Mouse (Mus musculus) neural tube, embryonic 15.5 days (tissue): Measurements from ENCODE around the gene Epdr1. TPM values are rescaled to one million over a fixed set of nuclear protein-coding genes. Genes with fewer than 3 reads are reported as not detected.

Experiments used
- ATAC-seq: fragments of 200-750 bp; cut with Nextera tagmentation; 2 replicates; pipeline ENCODE4 v1.8.0; 2017; ENCODE audit warnings: mild to moderate bottlenecking, moderate TSS enrichment, moderate library complexity; ENCODE audit not compliant: low FRiP score
- H3K27ac ChIP-seq: fragments of 300-500 bp; sonication (generic); replicated peaks from 2 replicates; pipeline ENCODE4 v1.5.1; 2015; ENCODE audit warnings: mild to moderate bottlenecking, inconsistent platforms
- H3K27me3 ChIP-seq: fragments of 300-500 bp; sonication (generic); replicated peaks from 2 replicates; pipeline ENCODE4 v1.6.1; 2015; ENCODE audit warnings: inconsistent platforms
- H3K36me3 ChIP-seq: fragments of 300-500 bp; sonication (generic); 2 replicates; pipeline ENCODE4 v1.6.1; 2015; ENCODE audit warnings: inconsistent platforms
- H3K4me1 ChIP-seq: fragments of 300-500 bp; sonication (generic); 2 replicates; pipeline ENCODE4 v1.6.1; 2015; ENCODE audit warnings: inconsistent platforms
- H3K4me2 ChIP-seq: fragments of 300-500 bp; sonication (generic); 2 replicates; pipeline ENCODE4 v1.6.1; 2015; ENCODE audit warnings: inconsistent platforms, mild to moderate bottlenecking, moderate library complexity
- H3K4me3 ChIP-seq: fragments of 300-500 bp; sonication (generic); replicated peaks from 2 replicates; pipeline ENCODE4 v1.5.1; 2015; ENCODE audit warnings: mild to moderate bottlenecking, inconsistent platforms
- H3K9ac ChIP-seq: fragments of 300-500 bp; sonication (generic); replicated peaks from 2 replicates; pipeline ENCODE4 v1.6.1; 2015; ENCODE audit warnings: mild to moderate bottlenecking, inconsistent platforms
- H3K9me3 ChIP-seq: fragments of 300-500 bp; sonication (generic); replicated peaks from 2 replicates; pipeline ENCODE4 v1.6.1; 2016; ENCODE audit warnings: inconsistent platforms
- WGBS: fragments of 180-500 bp; shearing (Covaris S2); methylation state at CpG from one replicate; pipeline ENCODE4 v1.1.7; 2015; ENCODE audit warnings: mixed read lengths; 5-methylcytosine and 5-hydroxymethylcytosine counted together
- polyA plus RNA-seq: library from polyadenylated mRNA; unstranded; fragments of >200 nt; fragmentation: Nextera tagmentation; extraction: Ambion mirVana; gene quantifications from 2 replicates; pipeline ENCODE4 v1.2.1, GENCODE M21; 2015

Gene Epdr1
- 23.3 and 27.0 TPM in 2 replicates for polyA plus RNA-seq

- Histone ChIP-seq H3K4me2 (peak within 1 kb of the TSS; percentile 85), H3K36me3 (no peaks in the 10 kb centered on the region), H3K27me3 (0 out of 2 replicates have a peak, but pooled peaks cover 5% of the 10 kb centered on the region), H3K9me3 (no peaks in the 10 kb centered on the region), H3K4me3 (peak within 1 kb of the TSS; percentile 65), H3K9ac (peak within 1 kb of the TSS; percentile 86), H3K27ac (peak within 1 kb of the TSS; percentile 93), H3K4me1 (peaks cover 25% of the 10 kb centered on the region)
- peak; percentile 89 for ATAC-seq
- WGBS: under 1% methylated on average over 46 of the region's 46 CpGs
These were observed at the start of gene Epdr1 for GRCm38 (mm10) chr13:19619216-19619927. TSS of gene Epdr1 (minus strand) at chr13:19619927.

DNA sequence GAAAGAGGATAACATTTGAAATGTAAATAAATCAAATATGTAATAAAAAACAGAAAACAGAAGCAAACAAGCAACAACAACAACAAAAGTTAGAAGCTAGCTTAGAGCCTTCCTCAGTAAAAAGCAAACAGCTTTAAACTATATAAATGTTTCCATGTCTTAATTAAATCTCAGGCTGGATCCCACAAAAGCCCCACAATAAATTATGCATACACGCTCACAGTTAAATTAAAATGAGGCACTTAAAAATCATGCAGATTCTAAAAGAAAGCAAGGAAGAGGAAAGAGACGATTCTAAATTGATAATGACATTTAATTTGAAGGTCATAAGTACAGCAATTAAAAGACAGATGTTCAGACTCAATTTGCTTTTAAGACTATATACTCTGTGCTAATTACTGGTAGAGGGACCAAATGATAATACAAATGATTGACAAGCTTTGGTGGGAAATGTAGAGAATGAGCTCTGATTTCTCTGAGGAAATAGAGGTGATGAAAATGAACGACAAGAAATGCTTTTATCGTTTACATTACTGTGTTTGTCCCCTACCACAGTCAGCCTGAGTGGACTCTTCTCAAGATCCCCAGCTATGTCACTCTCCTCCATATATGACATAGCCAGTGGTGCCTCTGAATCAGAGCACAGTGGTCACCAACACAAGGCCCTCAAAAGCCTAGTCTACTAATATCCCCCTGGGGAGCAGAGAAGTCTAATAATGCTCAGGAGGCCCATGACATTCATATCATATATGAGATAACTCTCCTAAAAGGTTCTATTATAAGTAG lies 48.8 kb upstream of the Epdr1 start:
- no peak for ATAC-seq
- no peaks in the 10 kb centered on the region for H3K4me1 ChIP-seq
- H3K27me3 ChIP-seq: no peaks in the 10 kb centered on the region
- H3K9ac ChIP-seq: no peak overlapping the region
- H3K4me2 ChIP-seq: no peak overlapping the region
- no peak overlapping the region for H3K27ac ChIP-seq
- no peaks in the 10 kb centered on the region for H3K36me3 ChIP-seq
- WGBS: 61% methylated on average over 4 of the region's 4 CpGs
- no peaks in the 10 kb centered on the region for H3K9me3 ChIP-seq
- H3K4me3 ChIP-seq: no peak overlapping the region

DNA sequence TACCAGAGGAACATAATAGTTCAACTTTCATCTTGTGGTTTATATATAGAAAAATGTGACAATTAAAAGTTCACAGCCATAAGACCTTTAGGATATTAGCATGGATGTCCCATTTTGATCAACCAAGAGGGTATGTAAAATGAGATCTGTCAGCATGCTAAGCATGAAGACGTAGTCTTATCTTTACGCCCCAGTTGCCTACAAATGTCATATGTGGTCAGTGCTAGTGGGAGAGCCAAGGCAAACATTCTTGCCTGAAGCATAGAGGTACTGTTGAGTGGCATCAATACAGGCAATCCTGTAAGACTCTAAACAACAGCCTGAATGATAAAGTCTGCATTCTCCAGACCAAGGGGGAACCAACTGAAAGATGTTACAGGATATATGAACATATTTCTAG lies 32.7 kb upstream of the Epdr1 start:
- Histone ChIP-seq H3K4me2 (no peak overlapping the region), H3K4me1 (no peaks in the 10 kb centered on the region), H3K27ac (no peak overlapping the region), H3K4me3 (no peak overlapping the region), H3K36me3 (no peaks in the 10 kb centered on the region), H3K9me3 (no peaks in the 10 kb centered on the region), H3K9ac (no peak overlapping the region), H3K27me3 (no peaks in the 10 kb centered on the region)
- ATAC-seq: no peak
- 95% methylated on average over 2 of the region's 2 CpGs for WGBS

- Histone ChIP-seq H3K36me3 (no peaks in the 10 kb centered on the region), H3K27me3 (no peaks in the 10 kb centered on the region), H3K4me2 (no peak overlapping the region), H3K4me3 (no peak overlapping the region), H3K9ac (no peak overlapping the region), H3K4me1 (no peaks in the 10 kb centered on the region), H3K9me3 (no peaks in the 10 kb centered on the region), H3K27ac (no peak overlapping the region)
- WGBS: 96% methylated on average over 2 of the region's 2 CpGs
- ATAC-seq: no peak
These were observed 30.1 kb upstream of the Epdr1 start for GRCm38 (mm10) chr13:19649824-19650223.

- Histone ChIP-seq H3K4me3 (no peak overlapping the region), H3K36me3 (no peaks in the 10 kb centered on the region), H3K27ac (no peak overlapping the region), H3K27me3 (no peaks in the 10 kb centered on the region), H3K9ac (no peak overlapping the region), H3K4me1 (no peaks in the 10 kb centered on the region), H3K9me3 (no peaks in the 10 kb centered on the region), H3K4me2 (no peak overlapping the region)
- WGBS: 85% methylated on average over 2 of the region's 2 CpGs
- no peak for ATAC-seq
These were observed 24.5 kb upstream of the Epdr1 start for GRCm38 (mm10) chr13:19644225-19644624.

GRCm38 (mm10) chr13:19643519-19643918 lies 23.8 kb upstream of the Epdr1 start:
- Histone ChIP-seq H3K4me1 (no peaks in the 10 kb centered on the region), H3K9ac (no peak overlapping the region), H3K4me2 (no peak overlapping the region), H3K4me3 (no peak overlapping the region), H3K27ac (no peak overlapping the region), H3K9me3 (no peaks in the 10 kb centered on the region), H3K36me3 (no peaks in the 10 kb centered on the region), H3K27me3 (no peaks in the 10 kb centered on the region)
- no peak for ATAC-seq
- 47% methylated on average over 1 of the region's 1 CpGs for WGBS

GRCm38 (mm10) chr13:19640203-19640851 lies 20.6 kb upstream of the Epdr1 start:
- 85% methylated on average over 2 of the region's 2 CpGs for WGBS
- no peak for ATAC-seq
- no peaks in the 10 kb centered on the region for H3K36me3 ChIP-seq

DNA sequence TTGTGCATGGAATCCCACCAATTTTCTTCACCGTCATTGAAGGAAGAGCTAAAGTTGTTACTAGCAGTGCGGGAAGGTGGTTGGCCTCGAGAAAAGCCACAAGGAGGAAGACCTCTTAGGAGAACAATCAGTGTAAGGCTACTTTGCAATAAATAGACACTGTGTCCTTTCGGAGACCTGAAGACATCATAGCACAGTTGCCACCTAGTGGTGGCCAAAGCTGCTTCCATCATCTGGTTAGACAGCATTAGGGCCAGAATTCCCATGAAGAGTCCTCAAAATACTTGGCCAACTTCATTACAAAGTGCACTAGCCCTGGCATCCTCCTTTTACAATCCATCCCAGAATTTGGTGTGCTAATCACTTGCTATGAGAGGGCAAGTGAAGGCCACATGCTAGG lies 16.4 kb upstream of the Epdr1 start:
- H3K4me1 ChIP-seq: no peaks in the 10 kb centered on the region
- H3K9ac ChIP-seq: no peak overlapping the region
- H3K4me3 ChIP-seq: no peak overlapping the region
- no peak overlapping the region for H3K4me2 ChIP-seq
- no peaks in the 10 kb centered on the region for H3K27me3 ChIP-seq
- WGBS: 76% methylated on average over 4 of the region's 4 CpGs
- no peaks in the 10 kb centered on the region for H3K9me3 ChIP-seq
- H3K27ac ChIP-seq: no peak overlapping the region
- H3K36me3 ChIP-seq: no peaks in the 10 kb centered on the region
- ATAC-seq: no peak

More at GRCm38 (mm10) chr13:19640203-19640851, 20.6 kb upstream of the Epdr1 start:
- no peaks in the 10 kb centered on the region for H3K4me1 ChIP-seq
- no peak overlapping the region for H3K27ac ChIP-seq
- H3K9ac ChIP-seq: no peak overlapping the region
- no peaks in the 10 kb centered on the region for H3K27me3 ChIP-seq
- H3K4me2 ChIP-seq: no peak overlapping the region
- H3K4me3 ChIP-seq: no peak overlapping the region
- H3K9me3 ChIP-seq: no peaks in the 10 kb centered on the region

- no peak overlapping the region for H3K4me2 ChIP-seq
- H3K9me3 ChIP-seq: no peaks in the 10 kb centered on the region
- no peak overlapping the region for H3K27ac ChIP-seq
- no peak for ATAC-seq
- 94% methylated on average over 5 of the region's 5 CpGs for WGBS
- no peaks in the 10 kb centered on the region for H3K27me3 ChIP-seq
- no peaks in the 10 kb centered on the region for H3K4me1 ChIP-seq
- no peaks in the 10 kb centered on the region for H3K36me3 ChIP-seq
- no peak overlapping the region for H3K9ac ChIP-seq
- no peak overlapping the region for H3K4me3 ChIP-seq
These were observed 11.3 kb upstream of the Epdr1 start for GRCm38 (mm10) chr13:19630768-19631709.

GRCm38 (mm10) chr13:19626473-19626872 lies 6.7 kb upstream of the Epdr1 start:
- WGBS: 94% methylated on average over 1 of the region's 1 CpGs
- Histone ChIP-seq H3K4me1 (peaks cover 15% of the 10 kb centered on the region), H3K4me2 (no peak overlapping the region), H3K9me3 (no peaks in the 10 kb centered on the region), H3K27ac (no peak overlapping the region), H3K9ac (no peak overlapping the region), H3K4me3 (no peak overlapping the region), H3K27me3 (0 out of 2 replicates have a peak, but pooled peaks cover 7% of the 10 kb centered on the region), H3K36me3 (no peaks in the 10 kb centered on the region)
- no peak for ATAC-seq
